Mouse (Mus musculus) left cerebral cortex, adult 11 months (tissue): ENCODE measurements around the gene Smarcd1.
"Not testable (repeated sequence)": the region's sequence is repeated elsewhere in the genome, so short reads cannot be mapped to it uniquely, and the experiment has no call there.

ENCODE experiments used
- DNase-seq: peaks from one replicate; pipeline ENCODE4 v3.0.0; 2022; ENCODE audit warnings: low spot score

The Smarcd1 gene

GRCm38 (mm10) chr15:99715361-99715865, 13.5 kb downstream of the Smarcd1 start:
- no peak for DNase-seq

GRCm38 (mm10) chr15:99715982-99716746, 14.2 kb downstream of the Smarcd1 start:
- no peak for DNase-seq

GRCm38 (mm10) chr15:99716814-99717213, 14.9 kb downstream of the Smarcd1 start:
- DNase-seq: no peak

- no peak for DNase-seq
Measured at GRCm38 (mm10) chr15:99717386-99718334, 15.7 kb downstream of the Smarcd1 start, which contains the start of gene Gpd1. Gene Gpd1, plus strand, starts transcription at chr15:99717515.

GRCm38 (mm10) chr15:99718461-99719021, 16.6 kb downstream of the Smarcd1 start:
- DNase-seq: no peak

- DNase-seq: no peak
Measured at GRCm38 (mm10) chr15:99719865-99720264, 17.9 kb downstream of the Smarcd1 start.

- DNase-seq: no peak
Measured at GRCm38 (mm10) chr15:99721921-99722743, 20.2 kb downstream of the Smarcd1 start.

GRCm38 (mm10) chr15:99723120-99723514, 21.2 kb downstream of the Smarcd1 start:
- no peak for DNase-seq

- no peak for DNase-seq
Measured at GRCm38 (mm10) chr15:99723515-99724291, 21.8 kb downstream of the Smarcd1 start.

GRCm38 (mm10) chr15:99724292-99725021, 22.5 kb downstream of the Smarcd1 start:
- DNase-seq: no peak

GRCm38 (mm10) chr15:99725341-99726155, 23.6 kb downstream of the Smarcd1 start, which contains the start of gene Cox14:
Gene Cox14, plus strand, starts transcription at chr15:99725618.
- DNase-seq: peak; percentile 98

- no peak for DNase-seq
Measured at GRCm38 (mm10) chr15:99726549-99726948, 24.6 kb downstream of the Smarcd1 start.

GRCm38 (mm10) chr15:99727039-99727438, 25.1 kb downstream of the Smarcd1 start:
- not testable (repeated sequence) for DNase-seq

GRCm38 (mm10) chr15:99727525-99727924, 25.6 kb downstream of the Smarcd1 start:
- no peak for DNase-seq

GRCm38 (mm10) chr15:99728211-99728610, 26.3 kb downstream of the Smarcd1 start:
- no peak for DNase-seq

GRCm38 (mm10) chr15:99729056-99729783, 27.3 kb downstream of the Smarcd1 start:
- DNase-seq: no peak

GRCm38 (mm10) chr15:99731167-99731566, 29.2 kb downstream of the Smarcd1 start:
- no peak for DNase-seq

GRCm38 (mm10) chr15:99731678-99732077, 29.7 kb downstream of the Smarcd1 start:
- no peak for DNase-seq
